Mouse (Mus musculus) midbrain, postnatal 0 days (tissue): ENCODE data around the gene Tubal3. TPM values are rescaled to one million over a fixed set of nuclear protein-coding genes. Genes with fewer than 3 reads are reported as not detected.

Experiments used
- ATAC-seq: fragments of 200-750 bp; cut with Nextera tagmentation; 2 replicates; pipeline ENCODE4 v1.8.0; 2017; ENCODE audit warnings: moderate number of reproducible peaks, mild to moderate bottlenecking, moderate TSS enrichment, moderate library complexity; ENCODE audit not compliant: low FRiP score
- DNase-seq: peaks from one replicate; pipeline ENCODE4 v3.0.0-alpha.2; 2015; ENCODE audit warnings: low spot score
- H3K27ac ChIP-seq: fragments of 300-500 bp; sonication (generic); 2 replicates; pipeline ENCODE4 v1.5.1; 2014; ENCODE audit warnings: low read depth, mild to moderate bottlenecking, low read length, mixed read lengths
- H3K27me3 ChIP-seq: fragments of 300-500 bp; sonication (generic); 2 replicates; pipeline ENCODE4 v1.6.1; 2014; ENCODE audit warnings: low read length, control low read depth, mixed read lengths; ENCODE audit not compliant: insufficient read depth
- H3K36me3 ChIP-seq: fragments of 300-500 bp; sonication (generic); 2 replicates; pipeline ENCODE4 v1.6.1; 2014; ENCODE audit warnings: low read length, control low read depth, mixed read lengths; ENCODE audit not compliant: insufficient read depth
- H3K4me1 ChIP-seq: fragments of 300-500 bp; sonication (generic); 2 replicates; pipeline ENCODE4 v1.6.1; 2014; ENCODE audit warnings: mild to moderate bottlenecking, control low read depth, antibody characterized with exemption, low read length, mixed read lengths; ENCODE audit not compliant: insufficient read depth
- H3K4me2 ChIP-seq: fragments of 300-500 bp; sonication (generic); 2 replicates; pipeline ENCODE4 v1.6.1; 2014; ENCODE audit warnings: low read depth, mild to moderate bottlenecking, low read length, mixed read lengths; ENCODE audit not compliant: poor library complexity, severe bottlenecking
- H3K4me3 ChIP-seq: fragments of 300-500 bp; sonication (generic); 2 replicates; pipeline ENCODE4 v1.5.1; 2014; ENCODE audit warnings: low read depth, mild to moderate bottlenecking, low read length, moderate library complexity
- H3K9ac ChIP-seq: fragments of 300-500 bp; sonication (generic); replicated peaks from 2 replicates; pipeline ENCODE4 v1.6.1; 2014; ENCODE audit warnings: mild to moderate bottlenecking, low read length, moderate library complexity, mixed read lengths; ENCODE audit not compliant: poor library complexity, severe bottlenecking
- H3K9me3 ChIP-seq: fragments of 300-500 bp; sonication (generic); 2 replicates; pipeline ENCODE4 v1.6.1; 2016; ENCODE audit warnings: low read length, control low read depth
- CTCF ChIP-seq: IDR thresholded peaks from 2 replicates; pipeline ENCODE4 v1.5.1; 2016; ENCODE audit warnings: antibody characterized with exemption, mild to moderate bottlenecking
- WGBS: fragments of 180-500 bp; shearing (Covaris S2); extraction: QIAGEN DNeasy Blood & Tissue Kit; methylation state at CpG from one replicate; pipeline ENCODE4 v1.1.7; 2014; 5-methylcytosine and 5-hydroxymethylcytosine counted together
- microRNA-seq: library from miRNA; unstranded; fragments of <30 nt; microRNA quantifications from one replicate; pipeline ENCODE4, GENCODE M21; 2016; ENCODE audit warnings: borderline number of aligned reads
- polyA plus RNA-seq: library from polyadenylated mRNA; unstranded; fragments of >200 nt; fragmentation: Nextera tagmentation; extraction: Ambion mirVana; gene quantifications from 2 replicates; pipeline ENCODE4 v1.2.1, GENCODE M21; 2015
- total RNA-seq: library from RNA; depleted of rRNA; stranded (reverse); fragments of >200 nt; gene quantifications from 2 replicates; pipeline ENCODE4 v1.2.3, GENCODE M21; 2014; rRNA removed

Tubal3 gene
- total and polyA plus RNA-seq, 2 experiments from 2014 or later: not detected

DNA sequence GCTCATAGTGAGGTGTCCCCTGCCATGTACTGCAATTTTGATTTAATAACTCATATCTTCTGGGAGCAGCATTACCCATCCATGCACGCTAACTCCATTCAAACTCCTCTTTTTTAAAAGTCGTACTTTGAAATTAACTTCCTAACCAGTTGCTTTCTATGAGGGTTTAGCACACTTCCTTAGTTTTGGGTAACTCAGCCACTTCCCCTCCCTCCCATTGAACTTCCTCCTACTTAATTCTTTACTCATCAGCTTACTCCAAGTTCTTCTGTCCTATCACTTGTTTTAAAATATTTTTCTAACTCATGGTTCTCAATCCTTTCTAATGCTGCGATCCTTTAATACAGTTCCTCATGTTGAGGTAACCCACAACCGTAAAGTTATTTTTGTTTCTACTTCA lies 50.8 kb downstream of the Tubal3 start:
- no peak overlapping the region for H3K4me3 ChIP-seq
- TF ChIP-seq CTCF: no peak
- WGBS: 88% methylated on average over 4 of the region's 4 CpGs

More for the DNA sequence above, 50.8 kb downstream of the Tubal3 start:
- H3K27ac ChIP-seq: no peak overlapping the region
- H3K4me2 ChIP-seq: no peak overlapping the region
- H3K27me3 ChIP-seq: no peaks in the 10 kb centered on the region
- ATAC-seq (no peak), DNase-seq (no peak)
- H3K36me3 ChIP-seq: no peaks in the 10 kb centered on the region
- H3K4me1 ChIP-seq: no peaks in the 10 kb centered on the region
- no peak overlapping the region for H3K9ac ChIP-seq
- H3K9me3 ChIP-seq: no peaks in the 10 kb centered on the region

Small RNA genes within 50 kb of the gene (microRNA-seq; reads per million reads assigned to microRNA genes)
- not detected for gene Gm22460

Other genes with a start within 250 kb of the Tubal3 start
- 0.44 TPM in 1 of 2 replicates, not detected in the other for gene Calml3, start 114.0 kb upstream of the Tubal3 start, total RNA-seq
- not detected in 2 replicates for gene Calml3, start 114.0 kb upstream of the Tubal3 start, polyA plus RNA-seq
- 3.7 TPM in 1 of 2 replicates, not detected in the other for gene Calm4, start 80.5 kb upstream of the Tubal3 start, total RNA-seq
- not detected in 2 replicates for gene Calm4, start 80.5 kb upstream of the Tubal3 start, polyA plus RNA-seq
- not detected in 2 replicates for gene Calm5, start 64.1 kb upstream of the Tubal3 start, total RNA-seq
- not detected in 2 replicates for gene Calm5, start 64.1 kb upstream of the Tubal3 start, polyA plus RNA-seq
- gene Net1, start 54 bp upstream of the Tubal3 start, total RNA-seq: 16.7 and 17.7 TPM in 2 replicates
- 12.3 and 14.3 TPM in 2 replicates for gene Net1, start 54 bp upstream of the Tubal3 start, polyA plus RNA-seq
- 0.14 and 0.71 TPM in 2 replicates for gene Ucn3, start 27.1 kb downstream of the Tubal3 start, total RNA-seq
- gene Ucn3, start 27.1 kb downstream of the Tubal3 start, polyA plus RNA-seq: 0.27 and 0.29 TPM in 2 replicates
- gene Akr1c14, start 130.7 kb downstream of the Tubal3 start, total RNA-seq: 0.66 and 1.5 TPM in 2 replicates
- 1.1 and 1.2 TPM in 2 replicates for gene Akr1c14, start 130.7 kb downstream of the Tubal3 start, polyA plus RNA-seq
- not detected in 2 replicates for gene Akr1c18, start 232.4 kb downstream of the Tubal3 start, total RNA-seq
- gene Akr1c18, start 232.4 kb downstream of the Tubal3 start, polyA plus RNA-seq: not detected in 2 replicates